Mouse (Mus musculus): ENCODE data around the gene Tmc8. TPM values are rescaled to one million over a fixed set of nuclear protein-coding genes. Genes with fewer than 3 reads are reported as not detected.

Tmc8 gene
- polyA plus RNA-seq, 1 experiment from 2014 or later = 0.99 TPM

- Histone ChIP-seq H3K4me2 (ENCODE audit: low read length) (no peak overlapping the region), H3K4me3 (replicated peaks; ENCODE audit: low read length) (no peak overlapping the region)
These were observed 12.9 kb upstream of the Tmc8 start for GRCm38 (mm10) chr11:117768725-117769682.

GRCm38 (mm10) chr11:117769683-117770047 is 12.2 kb upstream of the Tmc8 start:
- H3K4me1 ChIP-seq (replicated peaks; ENCODE audit: control insufficient read depth, insufficient read depth, low read length) = peaks cover 6% of the 10 kb centered on the region
- H3K27ac ChIP-seq (ENCODE audit: low read length) = no peak overlapping the region

More at GRCm38 (mm10) chr11:117768725-117769682, 12.9 kb upstream of the Tmc8 start:
- H3K27ac ChIP-seq (ENCODE audit: low read length) = no peak overlapping the region
- no peak for ATAC-seq
- H3K27me3 ChIP-seq (replicated peaks; ENCODE audit: control insufficient read depth, insufficient read depth, low read length) = no peaks in the 10 kb centered on the region
- no peak overlapping the region for H3K9ac ChIP-seq (replicated peaks; ENCODE audit: low read depth, low read length)
- no peaks in the 10 kb centered on the region for H3K9me3 ChIP-seq (ENCODE audit: control insufficient read depth, low read length)
- WGBS = 72% methylated on average over 20 of the region's 20 CpGs
- peaks cover 6% of the 10 kb centered on the region for H3K4me1 ChIP-seq (replicated peaks; ENCODE audit: control insufficient read depth, insufficient read depth, low read length)
- H3K36me3 ChIP-seq (ENCODE audit: control insufficient read depth, insufficient read depth) = peaks cover 4% of the 10 kb centered on the region

GRCm38 (mm10) chr11:117770407-117770806 is 11.5 kb upstream of the Tmc8 start:
- H3K36me3 ChIP-seq (ENCODE audit: control insufficient read depth, insufficient read depth) = no peaks in the 10 kb centered on the region; the same call in 1 of the 2 replicates
- ATAC-seq = no peak
- 85% methylated on average over 9 of the region's 10 CpGs for WGBS
- no peaks in the 10 kb centered on the region for H3K9me3 ChIP-seq (ENCODE audit: control insufficient read depth, low read length)
- H3K4me3 ChIP-seq (replicated peaks; ENCODE audit: low read length) = no peak overlapping the region
- H3K4me1 ChIP-seq (replicated peaks; ENCODE audit: control insufficient read depth, insufficient read depth, low read length) = peaks cover 6% of the 10 kb centered on the region
- no peak overlapping the region for H3K4me2 ChIP-seq (ENCODE audit: low read length)
- no peak overlapping the region for H3K9ac ChIP-seq (replicated peaks; ENCODE audit: low read depth, low read length)
- no peak overlapping the region for H3K27ac ChIP-seq (ENCODE audit: low read length)
- no peaks in the 10 kb centered on the region for H3K27me3 ChIP-seq (replicated peaks; ENCODE audit: control insufficient read depth, insufficient read depth, low read length)

More at GRCm38 (mm10) chr11:117769683-117770047, 12.2 kb upstream of the Tmc8 start:
- Histone ChIP-seq H3K4me3 (replicated peaks; ENCODE audit: low read length) (no peak overlapping the region), H3K36me3 (ENCODE audit: control insufficient read depth, insufficient read depth) (peaks cover 4% of the 10 kb centered on the region), H3K4me2 (ENCODE audit: low read length) (no peak overlapping the region), H3K27me3 (replicated peaks; ENCODE audit: control insufficient read depth, insufficient read depth, low read length) (no peaks in the 10 kb centered on the region), H3K9ac (replicated peaks; ENCODE audit: low read depth, low read length) (no peak overlapping the region), H3K9me3 (ENCODE audit: control insufficient read depth, low read length) (no peaks in the 10 kb centered on the region)
- WGBS = 48% methylated on average over 7 of the region's 7 CpGs
- ATAC-seq = no peak

- no peak overlapping the region for H3K27ac ChIP-seq (ENCODE audit: low read length)
- H3K4me3 ChIP-seq (replicated peaks; ENCODE audit: low read length) = no peak overlapping the region
- peaks cover 6% of the 10 kb centered on the region for H3K4me1 ChIP-seq (replicated peaks; ENCODE audit: control insufficient read depth, insufficient read depth, low read length)
- no peaks in the 10 kb centered on the region for H3K9me3 ChIP-seq (ENCODE audit: control insufficient read depth, low read length)
- no peak overlapping the region for H3K4me2 ChIP-seq (ENCODE audit: low read length)
- no peak overlapping the region for H3K9ac ChIP-seq (replicated peaks; ENCODE audit: low read depth, low read length)
- no peaks in the 10 kb centered on the region for H3K27me3 ChIP-seq (replicated peaks; ENCODE audit: control insufficient read depth, insufficient read depth, low read length)
- no peak for ATAC-seq
- WGBS = 93% methylated on average over 7 of the region's 7 CpGs
- H3K36me3 ChIP-seq (ENCODE audit: control insufficient read depth, insufficient read depth) = no peaks in the 10 kb centered on the region; the same call in 1 of the 2 replicates
These were observed 9.5 kb upstream of the Tmc8 start for GRCm38 (mm10) chr11:117772352-117772751.

- H3K9ac ChIP-seq (replicated peaks; ENCODE audit: low read depth, low read length) = no peak overlapping the region
- no peaks in the 10 kb centered on the region for H3K9me3 ChIP-seq (ENCODE audit: control insufficient read depth, low read length)
- H3K27ac ChIP-seq (ENCODE audit: low read length) = no peak overlapping the region
- H3K36me3 ChIP-seq (ENCODE audit: control insufficient read depth, insufficient read depth) = no peaks in the 10 kb centered on the region
- peaks cover 7% of the 10 kb centered on the region for H3K4me1 ChIP-seq (replicated peaks; ENCODE audit: control insufficient read depth, insufficient read depth, low read length)
- no peak overlapping the region for H3K4me3 ChIP-seq (replicated peaks; ENCODE audit: low read length)
- H3K27me3 ChIP-seq (replicated peaks; ENCODE audit: control insufficient read depth, insufficient read depth, low read length) = peaks cover 5% of the 10 kb centered on the region
- ATAC-seq = no peak
- WGBS = 90% methylated on average over 10 of the region's 10 CpGs
- H3K4me2 ChIP-seq (ENCODE audit: low read length) = no peak overlapping the region
These were observed 7.0 kb upstream of the Tmc8 start for GRCm38 (mm10) chr11:117774925-117775324.

GRCm38 (mm10) chr11:117775540-117775939 is 6.3 kb upstream of the Tmc8 start:
- Histone ChIP-seq H3K36me3 (ENCODE audit: control insufficient read depth, insufficient read depth) (no peaks in the 10 kb centered on the region), H3K4me2 (ENCODE audit: low read length) (no peak overlapping the region), H3K9ac (replicated peaks; ENCODE audit: low read depth, low read length) (no peak overlapping the region), H3K4me3 (replicated peaks; ENCODE audit: low read length) (no peak overlapping the region), H3K27me3 (replicated peaks; ENCODE audit: control insufficient read depth, insufficient read depth, low read length) (peaks cover 12% of the 10 kb centered on the region), H3K9me3 (ENCODE audit: control insufficient read depth, low read length) (no peaks in the 10 kb centered on the region), H3K27ac (ENCODE audit: low read length) (no peak overlapping the region), H3K4me1 (replicated peaks; ENCODE audit: control insufficient read depth, insufficient read depth, low read length) (peaks cover 13% of the 10 kb centered on the region)
- WGBS = 93% methylated on average over 13 of the region's 13 CpGs
- ATAC-seq = no peak

GRCm38 (mm10) chr11:117776085-117776792 is 5.6 kb upstream of the Tmc8 start:
- 88% methylated on average over 14 of the region's 14 CpGs for WGBS
- no peaks in the 10 kb centered on the region for H3K9me3 ChIP-seq (ENCODE audit: control insufficient read depth, low read length)
- peaks cover 16% of the 10 kb centered on the region for H3K4me1 ChIP-seq (replicated peaks; ENCODE audit: control insufficient read depth, insufficient read depth, low read length)
- no peak overlapping the region for H3K9ac ChIP-seq (replicated peaks; ENCODE audit: low read depth, low read length)
- no peaks in the 10 kb centered on the region for H3K36me3 ChIP-seq (ENCODE audit: control insufficient read depth, insufficient read depth)
- peaks cover 14% of the 10 kb centered on the region for H3K27me3 ChIP-seq (replicated peaks; ENCODE audit: control insufficient read depth, insufficient read depth, low read length)
- no peak for ATAC-seq
- no peak overlapping the region for H3K4me2 ChIP-seq (ENCODE audit: low read length)
- H3K4me3 ChIP-seq (replicated peaks; ENCODE audit: low read length) = no peak overlapping the region
- no peak overlapping the region for H3K27ac ChIP-seq (ENCODE audit: low read length)

GRCm38 (mm10) chr11:117777111-117777510 is 4.8 kb upstream of the Tmc8 start:
- Histone ChIP-seq H3K4me3 (replicated peaks; ENCODE audit: low read length) (no peak overlapping the region), H3K9ac (replicated peaks; ENCODE audit: low read depth, low read length) (no peak overlapping the region), H3K9me3 (ENCODE audit: control insufficient read depth, low read length) (no peaks in the 10 kb centered on the region), H3K36me3 (ENCODE audit: control insufficient read depth, insufficient read depth) (no peaks in the 10 kb centered on the region), H3K4me2 (ENCODE audit: low read length) (no peak overlapping the region), H3K27me3 (replicated peaks; ENCODE audit: control insufficient read depth, insufficient read depth, low read length) (peaks cover 22% of the 10 kb centered on the region), H3K4me1 (replicated peaks; ENCODE audit: control insufficient read depth, insufficient read depth, low read length) (peaks cover 16% of the 10 kb centered on the region), H3K27ac (ENCODE audit: low read length) (no peak overlapping the region)
- 80% methylated on average over 5 of the region's 5 CpGs for WGBS
- no peak for ATAC-seq

- no peaks in the 10 kb centered on the region for H3K36me3 ChIP-seq (ENCODE audit: control insufficient read depth, insufficient read depth)
- WGBS = 93% methylated on average over 11 of the region's 11 CpGs
- H3K9ac ChIP-seq (replicated peaks; ENCODE audit: low read depth, low read length) = no peak overlapping the region
These were observed 3.8 kb upstream of the Tmc8 start for GRCm38 (mm10) chr11:117778031-117778430.

More at GRCm38 (mm10) chr11:117778031-117778430, 3.8 kb upstream of the Tmc8 start:
- no peak overlapping the region for H3K4me2 ChIP-seq (ENCODE audit: low read length)
- H3K27ac ChIP-seq (ENCODE audit: low read length) = no peak overlapping the region
- H3K4me1 ChIP-seq (replicated peaks; ENCODE audit: control insufficient read depth, insufficient read depth, low read length) = peaks cover 20% of the 10 kb centered on the region
- no peak for ATAC-seq
- peaks cover 29% of the 10 kb centered on the region for H3K27me3 ChIP-seq (replicated peaks; ENCODE audit: control insufficient read depth, insufficient read depth, low read length)
- no peak overlapping the region for H3K4me3 ChIP-seq (replicated peaks; ENCODE audit: low read length)
- H3K9me3 ChIP-seq (ENCODE audit: control insufficient read depth, low read length) = no peaks in the 10 kb centered on the region

All from forebrain, embryonic 16.5 days (tissue).